Mouse (Mus musculus) C2C12 (cell line): Measurements from ENCODE around the gene Gm3012. TPM values are rescaled to one million over a fixed set of nuclear protein-coding genes. Genes with fewer than 3 reads are reported as not detected.
"Not testable (repeated sequence)": the region's sequence is repeated elsewhere in the genome, so short reads cannot be mapped to it uniquely, and the experiment has no call there.

ENCODE experiments used
- H3K27me3 ChIP-seq: one replicate; pipeline ENCODE4 v1.6.1; 2011; ENCODE audit not compliant: control insufficient read depth, insufficient read depth, insufficient read length
- H3K36me3 ChIP-seq: one replicate; pipeline ENCODE4 v1.6.1; 2011; ENCODE audit not compliant: control insufficient read depth, insufficient read depth
- H3K4me3 ChIP-seq: one replicate; pipeline ENCODE4 v1.5.1; 2011; ENCODE audit warnings: mild to moderate bottlenecking, control low read depth; ENCODE audit not compliant: poor library complexity, insufficient read depth, severe bottlenecking
- H3K79me2 ChIP-seq: one replicate; pipeline ENCODE4 v1.6.1; 2011; ENCODE audit not compliant: control insufficient read depth, insufficient read depth
- H3K79me3 ChIP-seq: one replicate; pipeline ENCODE4 v1.6.1; 2011; ENCODE audit warnings: low read depth, control low read depth
- H3ac ChIP-seq: one replicate; pipeline ENCODE3; 2011; ENCODE audit warnings: low read depth; ENCODE audit not compliant: control insufficient read depth, insufficient read length
- long read RNA-seq, 2 experiments: library from polyadenylated mRNA; unstranded; transcript quantifications; one replicate each; pipeline ENCODE4 v2.0.0; 2019 to 2020
- polyA plus RNA-seq: library from polyadenylated mRNA; unstranded; fragments of >200 nt; fragmentation: generic; extraction: Trizol; gene quantifications from one replicate; pipeline ENCODE4 v1.2.1, GENCODE M21; 2012; ENCODE audit warnings: missing spikeins

The Gm3012 gene
- polyA plus RNA-seq, result not detected
- long read RNA-seq, experiment 1, result 0 reads
- long read RNA-seq, experiment 2, result 0 reads

DNA sequence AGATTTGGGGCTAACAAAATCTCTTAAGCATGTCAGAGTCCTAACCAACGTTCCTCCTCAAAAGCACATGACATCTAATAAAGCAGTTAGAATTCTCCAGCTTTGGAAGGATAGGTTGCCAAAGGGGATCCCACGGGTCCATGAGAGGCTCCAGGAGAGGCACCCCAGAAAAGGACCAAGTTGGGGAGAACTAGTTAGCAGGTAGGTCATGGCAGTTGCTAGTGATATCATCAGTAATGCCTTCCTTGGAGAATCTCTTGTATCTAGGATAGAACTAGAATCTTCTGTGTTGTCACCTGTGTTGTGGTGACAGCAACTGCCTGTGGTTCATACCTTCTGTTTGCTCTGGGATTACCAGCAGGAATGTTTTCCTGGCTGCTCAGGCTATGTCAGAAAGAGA lies at the start of gene Gm3012:
Gene Gm3012 (plus strand): TSS at position 301 of the 400 bp plus-strand sequence.
- H3K4me3 ChIP-seq, H3ac ChIP-seq, H3K36me3 ChIP-seq, H3K79me2 ChIP-seq, H3K27me3 ChIP-seq, H3K79me3 ChIP-seq: not testable (repeated sequence)

DNA sequence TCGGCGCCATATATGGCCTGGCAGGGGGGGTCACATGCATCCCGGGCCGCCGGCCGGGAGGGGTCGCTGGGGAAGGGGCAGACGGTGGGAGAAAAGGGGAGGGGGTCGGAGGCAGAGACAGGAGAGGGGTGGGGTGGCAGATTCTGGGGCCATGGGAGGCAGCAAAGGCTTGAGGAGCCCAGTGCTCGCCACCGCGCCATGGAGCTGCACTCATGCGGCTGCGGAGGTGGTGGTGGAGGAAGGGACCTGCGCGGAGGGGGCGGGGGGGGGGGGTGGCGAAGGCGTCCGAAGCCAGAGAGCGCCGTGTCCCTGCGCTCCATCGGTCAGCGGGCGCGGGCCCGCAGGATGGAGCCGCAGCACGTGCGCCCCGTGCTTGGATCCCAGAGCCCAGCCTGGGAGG lies 17.4 kb downstream of the Gm3012 start, which contains the start of gene Gm3020:
Gene Gm3020 (plus strand): TSS at position 301 of the 400 bp plus-strand sequence.
- H3K79me3 ChIP-seq, H3K36me3 ChIP-seq, H3K79me2 ChIP-seq, H3ac ChIP-seq, H3K27me3 ChIP-seq, H3K4me3 ChIP-seq: not testable (repeated sequence)

DNA sequence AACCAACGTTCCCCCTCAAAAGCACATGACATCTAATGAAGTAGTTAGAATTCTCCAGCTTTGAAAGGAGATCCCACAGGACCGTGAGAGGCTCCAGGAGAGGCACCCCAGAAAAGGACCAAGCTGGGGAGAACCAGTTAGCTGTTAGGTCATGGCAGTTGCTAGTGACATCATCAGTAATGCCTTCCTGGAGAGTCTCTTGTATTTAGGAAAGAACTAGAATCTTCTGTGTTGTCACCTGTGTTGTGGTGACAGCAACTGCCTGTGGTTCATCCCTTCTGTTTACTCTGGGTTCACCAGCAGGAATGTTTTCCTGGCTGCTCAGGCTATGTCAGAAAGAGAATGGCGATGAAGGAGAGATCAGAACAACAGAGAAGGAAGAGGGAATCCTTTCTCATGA lies 54.2 kb downstream of the Gm3012 start, which contains the start of gene Gm3043:
Gene Gm3043 (plus strand): TSS at position 301 of the 400 bp plus-strand sequence.
- H3K27me3 ChIP-seq, H3K4me3 ChIP-seq, H3K79me2 ChIP-seq, H3ac ChIP-seq, H3K36me3 ChIP-seq, H3K79me3 ChIP-seq: not testable (repeated sequence)

Other genes with a start within 250 kb of the Gm3012 start
- not detected for gene Gm10413, start 239.4 kb upstream of the Gm3012 start, polyA plus RNA-seq
- gene Gm10409, start 221.9 kb upstream of the Gm3012 start, polyA plus RNA-seq, result 0.01 TPM
- gene Gm3005, start 206.4 kb upstream of the Gm3012 start, polyA plus RNA-seq, result not detected
- gene Gm10408, start 185.1 kb upstream of the Gm3012 start, polyA plus RNA-seq, result not detected
- gene Gm3020, start 17.5 kb downstream of the Gm3012 start, polyA plus RNA-seq, result 0.01 TPM
- not detected for gene Gm3043, start 54.3 kb downstream of the Gm3012 start, polyA plus RNA-seq
- gene Gm3002, start 175.6 kb downstream of the Gm3012 start, polyA plus RNA-seq, result not detected
- not detected for gene Gm3033, start 211.7 kb downstream of the Gm3012 start, polyA plus RNA-seq
- 0.07 TPM for gene Gm2916, start 249.7 kb downstream of the Gm3012 start, polyA plus RNA-seq